Mouse (Mus musculus) kidney, adult 2 months (tissue): ENCODE measurements around the gene Bpifa3. TPM values are rescaled to one million over a fixed set of nuclear protein-coding genes. Genes with fewer than 3 reads are reported as not detected.

Experiments
- DNase-seq: peaks from one replicate; pipeline ENCODE4 v3.0.0; 2021
- H3K27ac ChIP-seq: fragments of 200-500 bp; 2 replicates; pipeline ENCODE4 v1.5.1; 2012; ENCODE audit warnings: low read depth, low read length, control low read depth, inconsistent platforms; ENCODE audit not compliant: insufficient read depth
- H3K27me3 ChIP-seq: fragments of 200-500 bp; replicated peaks from 2 replicates; pipeline ENCODE4 v1.6.1; 2012; ENCODE audit warnings: mild to moderate bottlenecking, moderate library complexity, low read length, inconsistent platforms; ENCODE audit not compliant: control insufficient read depth, insufficient read depth
- H3K36me3 ChIP-seq: fragments of 200-500 bp; 2 replicates; pipeline ENCODE4 v1.6.1; 2012; ENCODE audit warnings: mild to moderate bottlenecking, moderate library complexity, low read length, inconsistent platforms; ENCODE audit not compliant: control insufficient read depth, insufficient read depth
- H3K4me1 ChIP-seq: fragments of 200-500 bp; 2 replicates; pipeline ENCODE4 v1.6.1; 2011; ENCODE audit warnings: low read length; ENCODE audit not compliant: control insufficient read depth, insufficient read depth
- H3K4me3 ChIP-seq: fragments of 200-500 bp; 2 replicates; pipeline ENCODE4 v1.5.1; 2011; ENCODE audit warnings: mild to moderate bottlenecking, low read depth, low read length, control low read depth; ENCODE audit not compliant: insufficient read depth
- CTCF ChIP-seq: fragments of 200-500 bp; conservative IDR thresholded peaks from 2 replicates; pipeline ENCODE4 v1.5.1; 2011; ENCODE audit warnings: low read depth, mild to moderate bottlenecking, control low read depth, low read length, moderate library complexity, mixed read lengths; ENCODE audit not compliant: insufficient read depth, insufficient read length
- POLR2A ChIP-seq: fragments of 200-500 bp; IDR thresholded peaks from one replicate; pipeline ENCODE4 v1.6.1; 2011; ENCODE audit warnings: low read depth, low read length, control low read depth
- WGBS: fragments of 180-500 bp; shearing (Covaris S2); methylation state at CpG from one replicate; pipeline ENCODE4 v1.1.7; 2018; 5-methylcytosine and 5-hydroxymethylcytosine counted together
- polyA plus RNA-seq: library from polyadenylated mRNA; depleted of rRNA; stranded (reverse); fragments of >200 nt; gene quantifications from 2 replicates; pipeline ENCODE4 v1.2.3, GENCODE M21; 2012; rRNA removed

Bpifa3 gene
- polyA plus RNA-seq, 1 experiment, result not detected

GRCm38 (mm10) chr2:154187468-154187867 is 57.3 kb downstream of the Bpifa3 start:
- H3K36me3 ChIP-seq, result no peaks in the 10 kb centered on the region
- no peaks in the 10 kb centered on the region for H3K27me3 ChIP-seq
- H3K4me1 ChIP-seq, result no peaks in the 10 kb centered on the region
- no peak overlapping the region for H3K4me3 ChIP-seq
- DNase-seq, result no peak
- TF ChIP-seq POLR2A (no peak), CTCF (no peak)
- 40% methylated on average over 5 of the region's 5 CpGs for WGBS
- no peak overlapping the region for H3K27ac ChIP-seq

Other genes with a start within 250 kb of the Bpifa3 start
- 0.06 TPM in 1 of 2 replicates, not detected in the other for gene Bpifb6, start 229.9 kb upstream of the Bpifa3 start, polyA plus RNA-seq
- gene Bpifb3, start 212.1 kb upstream of the Bpifa3 start, polyA plus RNA-seq, result not detected in 2 replicates
- gene Bpifb4, start 192.1 kb upstream of the Bpifa3 start, polyA plus RNA-seq, result not detected in 2 replicates
- gene Bpifa6, start 155.4 kb upstream of the Bpifa3 start, polyA plus RNA-seq, result not detected in 2 replicates
- gene Bpifa2, start 122.1 kb upstream of the Bpifa3 start, polyA plus RNA-seq, result not detected in 2 replicates
- not detected in 2 replicates for gene Bpifa1, start 12.5 kb downstream of the Bpifa3 start, polyA plus RNA-seq
- not detected in 2 replicates for gene Bpifa5, start 32.3 kb downstream of the Bpifa3 start, polyA plus RNA-seq
- not detected in 2 replicates for gene Bpifb1, start 60.5 kb downstream of the Bpifa3 start, polyA plus RNA-seq
- gene Bpifb5, start 93.4 kb downstream of the Bpifa3 start, polyA plus RNA-seq, result 0.10 and 0.16 TPM in 2 replicates
- gene Bpifb9a, start 127.5 kb downstream of the Bpifa3 start, polyA plus RNA-seq, result not detected in 2 replicates
- gene Bpifb9b, start 176.9 kb downstream of the Bpifa3 start, polyA plus RNA-seq, result not detected in 2 replicates
- gene Cdk5rap1, start 242.7 kb downstream of the Bpifa3 start, polyA plus RNA-seq, result 17.1 and 19.0 TPM in 2 replicates